Mouse (Mus musculus) liver, embryonic 16.5 days (tissue): ENCODE results near the gene Alg2. TPM values are rescaled to one million over a fixed set of nuclear protein-coding genes. Genes with fewer than 3 reads are reported as not detected.
A peak's percentile ranks its signal among the peaks of the same experiment; 100 is the strongest.

Experiments
- ATAC-seq: fragments of 200-750 bp; cut with Nextera tagmentation; 2 replicates; pipeline ENCODE4 v1.8.0; 2017; ENCODE audit warnings: low read depth, mild to moderate bottlenecking, moderate number of reproducible peaks, moderate library complexity
- H3K27ac ChIP-seq: fragments of 300-500 bp; sonication (generic); 2 replicates; pipeline ENCODE4 v1.5.1; 2014; ENCODE audit warnings: mild to moderate bottlenecking, low read length
- H3K27me3 ChIP-seq: fragments of 300-500 bp; sonication (generic); 2 replicates; pipeline ENCODE4 v1.6.1; 2014; ENCODE audit warnings: low read depth, low read length, mixed read lengths; ENCODE audit not compliant: control insufficient read depth, insufficient read depth
- H3K36me3 ChIP-seq: fragments of 300-500 bp; sonication (generic); 2 replicates; pipeline ENCODE4 v1.6.1; 2014; ENCODE audit warnings: mild to moderate bottlenecking; ENCODE audit not compliant: control insufficient read depth, insufficient read depth
- H3K4me1 ChIP-seq: fragments of 300-500 bp; sonication (generic); 2 replicates; pipeline ENCODE4 v1.6.1; 2014; ENCODE audit warnings: low read depth, low read length, mixed read lengths; ENCODE audit not compliant: control insufficient read depth
- H3K4me2 ChIP-seq: fragments of 300-500 bp; sonication (generic); 2 replicates; pipeline ENCODE4 v1.6.1; 2014; ENCODE audit warnings: low read depth, low read length, mixed read lengths
- H3K4me3 ChIP-seq: fragments of 300-500 bp; sonication (generic); 2 replicates; pipeline ENCODE4 v1.5.1; 2014; ENCODE audit warnings: low read depth, mild to moderate bottlenecking, low read length
- H3K9ac ChIP-seq: fragments of 300-500 bp; sonication (generic); 2 replicates; pipeline ENCODE4 v1.6.1; 2014; ENCODE audit warnings: low read depth, low read length
- H3K9me3 ChIP-seq: fragments of 300-500 bp; sonication (generic); replicated peaks from 2 replicates; pipeline ENCODE4 v1.6.1; 2016; ENCODE audit warnings: low read length; ENCODE audit not compliant: control insufficient read depth
- WGBS: fragments of 180-500 bp; shearing (Covaris S2); extraction: QIAGEN DNeasy Blood & Tissue Kit; methylation state at CpG from one replicate; pipeline ENCODE4 v1.1.7; 2014; ENCODE audit not compliant: insufficient replicate concordance; 5-methylcytosine and 5-hydroxymethylcytosine counted together
- polyA plus RNA-seq: library from polyadenylated mRNA; unstranded; fragments of >200 nt; fragmentation: Nextera tagmentation; extraction: Ambion mirVana; gene quantifications from 2 replicates; pipeline ENCODE4 v1.2.1, GENCODE M21; 2015

Gene Alg2
- polyA plus RNA-seq, 1 experiment from 2014 or later, result 14.2 TPM

DNA sequence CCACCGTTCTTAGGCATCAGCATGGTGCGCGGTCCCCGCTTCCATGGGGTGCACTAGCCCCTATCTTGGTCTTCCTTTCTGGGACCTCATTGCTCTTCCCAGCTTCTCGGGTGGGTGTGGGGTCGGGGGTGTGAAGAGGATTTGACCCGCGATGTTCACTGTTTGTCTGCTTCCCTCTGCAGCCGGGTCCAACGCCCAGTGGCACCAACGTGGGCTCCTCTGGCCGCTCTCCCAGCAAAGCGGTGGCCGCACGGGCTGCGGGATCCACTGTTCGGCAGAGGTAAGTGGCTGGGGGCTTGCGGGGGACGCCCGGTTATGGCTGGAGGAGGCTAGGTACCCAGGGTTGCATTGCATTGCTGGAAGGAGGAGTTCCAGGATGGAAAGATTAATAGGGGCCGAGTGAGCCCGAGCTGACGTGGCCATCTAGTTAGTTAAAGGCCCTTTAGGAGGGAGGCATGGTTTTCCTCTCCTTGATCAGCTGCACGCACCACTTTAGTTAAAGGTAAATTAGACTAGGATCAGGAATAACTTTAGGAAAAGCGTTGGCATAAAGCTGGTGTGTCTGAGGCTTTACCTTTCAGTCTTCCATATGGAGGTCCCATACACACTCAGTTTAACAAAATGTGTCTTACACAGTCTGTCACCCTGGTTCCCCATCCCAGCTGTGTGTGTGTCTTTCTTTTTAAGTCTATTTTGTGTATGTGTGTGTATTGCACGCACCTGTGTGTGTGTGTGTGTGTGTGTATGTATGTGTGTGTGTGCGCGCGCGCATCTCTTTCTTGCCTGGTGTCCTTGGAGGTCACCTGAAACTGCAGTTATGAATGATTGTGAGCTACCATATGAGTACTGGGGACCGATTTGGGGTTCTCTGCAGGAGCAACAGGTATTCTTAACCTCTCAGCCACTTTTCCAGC is 854 bp upstream of the Alg2 start:
- Histone ChIP-seq H3K9me3 (no peaks in the 10 kb centered on the region), H3K36me3 (peaks cover 22% of the 10 kb centered on the region), H3K4me2 (peak overlapping the region; percentile 86), H3K27ac (peak overlapping the region; percentile 94), H3K4me1 (peaks cover 19% of the 10 kb centered on the region), H3K27me3 (no peaks in the 10 kb centered on the region), H3K9ac (peak overlapping the region; percentile 84), H3K4me3 (peak overlapping the region; percentile 96)
- ATAC-seq, result peak; percentile 8; the same call in 1 of the 2 replicates
- 8% methylated on average over 31 of the region's 31 CpGs for whole genome bisulfite sequencing

DNA sequence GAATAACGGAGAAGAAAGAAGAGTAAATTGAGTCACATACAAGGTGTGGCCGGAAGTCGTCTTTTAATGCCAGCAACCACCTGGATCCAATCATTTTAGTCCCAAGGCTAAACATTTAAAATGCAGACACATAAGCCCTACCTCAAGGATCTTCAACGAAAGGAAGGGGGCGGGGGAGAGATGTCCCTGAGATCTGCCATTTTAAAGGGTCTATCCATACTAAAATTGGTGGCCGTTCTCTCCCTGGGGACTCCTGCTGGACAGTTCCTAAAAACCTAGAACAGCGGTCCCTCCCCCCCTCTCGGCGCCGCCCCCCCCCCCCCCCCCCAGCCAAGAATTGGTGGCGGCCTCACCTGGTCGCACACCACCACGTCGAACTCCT is 556 bp downstream of the Alg2 start:
- WGBS, result 3% methylated on average over 9 of the region's 14 CpGs
- Histone ChIP-seq H3K4me3 (peak overlapping the region; percentile 96), H3K9me3 (no peaks in the 10 kb centered on the region), H3K36me3 (peaks cover 36% of the 10 kb centered on the region), H3K4me1 (peaks cover 19% of the 10 kb centered on the region), H3K4me2 (peak overlapping the region; percentile 86), H3K9ac (peak overlapping the region; percentile 88), H3K27ac (peak overlapping the region; percentile 94), H3K27me3 (no peaks in the 10 kb centered on the region)
- ATAC-seq, result no peak

DNA sequence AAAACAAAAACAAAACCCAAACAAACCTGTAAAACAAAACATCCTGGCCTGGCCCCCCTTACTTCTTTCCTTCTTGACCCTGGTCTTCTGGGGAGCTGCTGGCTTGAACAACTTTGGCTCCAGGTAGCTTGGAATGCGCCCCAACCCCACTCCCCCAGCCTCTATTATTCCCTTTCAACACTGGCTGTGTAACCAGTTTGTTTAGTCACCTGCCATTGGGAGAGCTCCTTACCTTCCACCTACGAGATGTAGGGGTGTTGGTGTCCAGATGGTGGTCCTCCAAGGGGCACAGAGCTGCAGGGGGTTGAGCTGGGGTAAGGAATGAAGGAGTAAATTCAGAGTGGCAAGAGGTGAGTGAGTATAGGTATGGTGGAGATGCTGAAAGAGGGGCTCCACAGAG is 6.9 kb downstream of the Alg2 start:
- ATAC-seq, result no peak
- H3K27ac ChIP-seq, result no peak overlapping the region
- no peak overlapping the region for H3K4me2 ChIP-seq
- no peaks in the 10 kb centered on the region for H3K27me3 ChIP-seq
- no peaks in the 10 kb centered on the region for H3K4me1 ChIP-seq
- 68% methylated on average over 2 of the region's 2 CpGs for WGBS
- no peak overlapping the region for H3K4me3 ChIP-seq
- no peaks in the 10 kb centered on the region for H3K9me3 ChIP-seq
- no peak overlapping the region for H3K9ac ChIP-seq
- peaks cover 43% of the 10 kb centered on the region for H3K36me3 ChIP-seq

DNA sequence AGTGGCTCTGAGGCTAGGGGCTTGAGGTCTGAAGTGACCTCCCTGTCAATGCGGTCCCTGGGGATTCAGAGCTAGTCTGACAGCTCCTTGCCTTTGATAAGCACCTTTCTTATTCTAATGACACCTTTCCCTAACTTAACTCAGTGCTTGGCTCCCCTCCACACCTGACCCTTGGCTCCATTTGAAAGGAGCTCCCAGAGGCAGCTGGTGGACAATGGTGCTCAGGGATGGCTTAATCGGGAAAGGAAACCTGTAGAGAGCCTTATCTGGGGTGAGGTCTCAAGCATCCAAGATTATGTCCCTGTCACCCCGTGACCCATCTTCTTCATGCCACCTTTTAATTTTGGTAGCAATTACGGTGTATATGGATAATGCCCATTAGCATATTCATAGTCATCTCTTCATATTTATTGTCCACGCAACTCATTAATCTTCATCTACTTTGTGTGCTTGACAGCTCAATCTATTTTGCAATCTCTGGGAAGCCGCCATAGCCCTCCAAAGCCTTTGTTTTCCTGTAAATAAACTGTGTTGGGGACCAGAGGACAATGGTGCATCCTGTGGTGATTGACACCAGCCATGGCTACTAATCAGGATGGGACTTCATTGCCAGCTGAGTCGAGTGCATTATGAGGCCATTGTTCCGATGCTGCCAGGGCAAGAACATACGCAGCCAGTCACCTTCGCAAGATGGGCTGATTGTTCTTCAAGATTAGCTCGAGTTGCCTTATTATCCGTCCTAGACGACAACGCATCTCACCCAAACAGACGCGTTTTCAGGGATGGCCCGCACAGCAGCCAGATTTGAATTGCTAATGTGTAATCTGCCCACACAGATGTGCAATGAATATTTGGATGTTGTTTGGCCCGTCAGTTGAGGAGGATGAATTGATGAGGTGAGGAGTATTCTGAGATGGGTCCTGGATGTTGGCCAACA is 24.3 kb downstream of the Alg2 start:
- Histone ChIP-seq H3K4me2 (no peak overlapping the region), H3K27ac (no peak overlapping the region), H3K36me3 (no peaks in the 10 kb centered on the region), H3K4me1 (no peaks in the 10 kb centered on the region), H3K9ac (no peak overlapping the region), H3K4me3 (no peak overlapping the region), H3K27me3 (no peaks in the 10 kb centered on the region), H3K9me3 (no peaks in the 10 kb centered on the region)
- WGBS, result 29% methylated on average over 18 of the region's 18 CpGs
- ATAC-seq, result no peak

DNA sequence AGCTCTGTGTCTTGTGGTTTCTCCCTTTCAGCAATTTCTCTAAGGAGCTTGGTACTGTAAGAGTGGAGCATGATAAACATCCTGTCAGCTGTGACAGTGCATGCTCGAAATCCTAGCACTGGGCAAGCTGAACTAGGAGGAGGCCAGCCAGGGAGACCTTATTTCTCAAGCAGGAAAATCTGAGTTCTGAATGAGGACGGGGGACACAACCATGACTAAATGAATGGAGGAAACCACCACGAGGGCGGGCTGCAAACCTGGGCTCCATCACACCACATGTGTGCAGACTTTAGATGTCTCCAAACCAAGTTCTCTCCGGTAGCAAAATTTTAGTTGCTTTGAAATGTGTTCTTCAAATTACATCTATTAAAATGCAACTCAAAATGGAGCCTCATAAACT is 25.0 kb downstream of the Alg2 start:
- Histone ChIP-seq H3K9ac (no peak overlapping the region), H3K9me3 (no peaks in the 10 kb centered on the region), H3K36me3 (no peaks in the 10 kb centered on the region), H3K27me3 (no peaks in the 10 kb centered on the region), H3K4me3 (no peak overlapping the region), H3K27ac (no peak overlapping the region), H3K4me2 (no peak overlapping the region), H3K4me1 (no peaks in the 10 kb centered on the region)
- no peak for ATAC-seq
- WGBS, result 38% methylated on average over 5 of the region's 5 CpGs

DNA sequence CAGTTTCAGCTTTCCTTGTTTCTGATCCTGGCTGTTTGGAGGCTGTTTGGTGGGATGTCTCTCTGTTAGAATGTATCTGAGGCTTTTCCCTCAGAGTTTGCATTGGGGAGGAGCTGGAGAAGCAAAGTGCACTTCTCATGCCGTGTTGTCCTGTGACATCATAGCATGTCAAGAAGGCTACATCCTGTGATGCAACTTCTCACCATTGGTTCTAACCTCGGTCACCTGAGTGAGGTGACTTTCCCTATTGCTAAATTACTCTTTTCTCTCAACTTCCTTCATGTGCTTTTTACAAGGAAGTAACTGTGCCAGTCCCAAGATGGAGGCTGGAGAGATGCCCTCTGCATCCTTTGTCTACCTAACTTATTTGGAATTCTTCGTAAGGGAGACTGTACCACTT is 25.6 kb downstream of the Alg2 start:
- Histone ChIP-seq H3K36me3 (no peaks in the 10 kb centered on the region), H3K27me3 (no peaks in the 10 kb centered on the region), H3K4me3 (no peak overlapping the region), H3K4me1 (no peaks in the 10 kb centered on the region), H3K9ac (no peak overlapping the region), H3K27ac (no peak overlapping the region), H3K9me3 (no peaks in the 10 kb centered on the region), H3K4me2 (no peak overlapping the region)
- ATAC-seq, result no peak
- WGBS, result 52% methylated on average over 3 of the region's 3 CpGs

DNA sequence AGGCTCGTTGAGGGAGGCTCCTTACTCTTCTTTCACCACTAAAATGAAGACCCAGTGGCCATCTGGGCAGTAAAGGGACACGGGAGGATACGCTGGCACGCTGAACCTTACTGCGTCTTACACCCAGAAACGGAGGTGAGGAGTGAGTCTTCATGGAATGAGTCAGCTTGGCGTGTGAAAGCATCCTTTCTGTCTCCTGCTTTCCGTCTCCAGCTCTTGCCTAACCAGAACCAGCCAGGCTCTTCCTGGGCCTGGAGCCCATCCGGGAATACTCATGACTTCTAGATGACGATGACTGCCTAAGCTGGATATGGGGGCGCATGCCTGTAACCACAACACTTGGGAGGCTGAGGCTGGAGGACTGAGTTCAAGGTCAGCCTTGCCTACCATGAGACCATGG is 33.2 kb downstream of the Alg2 start:
- Histone ChIP-seq H3K4me1 (peaks cover 4% of the 10 kb centered on the region), H3K36me3 (no peaks in the 10 kb centered on the region), H3K9ac (no peak overlapping the region), H3K9me3 (no peaks in the 10 kb centered on the region), H3K27ac (no peak overlapping the region), H3K4me3 (no peak overlapping the region), H3K4me2 (no peak overlapping the region), H3K27me3 (peaks cover 3% of the 10 kb centered on the region; the same call in 1 of the 2 replicates)
- no peak for ATAC-seq
- WGBS, result 73% methylated on average over 11 of the region's 11 CpGs

DNA sequence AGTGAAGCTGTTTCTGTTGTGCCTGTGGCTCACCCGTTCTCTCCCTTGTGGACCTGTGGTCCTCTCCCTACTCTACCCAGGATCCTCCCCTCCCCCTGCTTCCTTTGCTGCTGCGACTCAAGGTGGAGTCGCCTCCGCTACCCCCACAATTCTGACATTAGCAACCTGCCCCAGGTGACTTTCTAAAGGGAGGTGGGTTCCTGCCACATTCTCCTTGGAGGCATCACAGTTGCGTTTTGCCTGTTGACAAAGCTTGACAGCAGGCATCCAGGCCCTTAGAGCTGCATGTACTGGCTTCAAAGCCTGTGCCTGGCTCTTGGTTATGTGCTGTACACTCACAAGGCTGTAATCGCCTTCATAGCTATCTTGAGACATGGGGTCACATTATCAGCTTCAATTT is 35.2 kb downstream of the Alg2 start:
- no peak overlapping the region for H3K4me2 ChIP-seq
- no peaks in the 10 kb centered on the region for H3K36me3 ChIP-seq
- peaks cover 4% of the 10 kb centered on the region for H3K4me1 ChIP-seq
- H3K27me3 ChIP-seq, result peaks cover 3% of the 10 kb centered on the region; the same call in 1 of the 2 replicates
- H3K9ac ChIP-seq, result no peak overlapping the region
- H3K27ac ChIP-seq, result no peak overlapping the region
- H3K4me3 ChIP-seq, result no peak overlapping the region
- no peak for ATAC-seq
- no peaks in the 10 kb centered on the region for H3K9me3 ChIP-seq
- 60% methylated on average over 6 of the region's 6 CpGs for WGBS
